Mouse (Mus musculus) embryonic facial prominence, embryonic 14.5 days (tissue): ENCODE measurements around the gene Ppil2. TPM values are rescaled to one million over a fixed set of nuclear protein-coding genes. Genes with fewer than 3 reads are reported as not detected.
A peak's percentile ranks its signal among the peaks of the same experiment; 100 is the strongest.

Experiments
- microRNA counts: library from miRNA; unstranded; fragments of <30 nt; microRNA quantifications from one replicate; lab custom pipeline; 2017
- microRNA-seq: library from miRNA; unstranded; fragments of <30 nt; microRNA quantifications from one replicate; pipeline ENCODE4, GENCODE M21; 2016; ENCODE audit warnings: borderline number of aligned reads
- polyA plus RNA-seq: library from polyadenylated mRNA; unstranded; fragments of >200 nt; fragmentation: Nextera tagmentation; extraction: Ambion mirVana; gene quantifications from 2 replicates; pipeline ENCODE4 v1.2.1, GENCODE M21; 2014

Ppil2 gene
- polyA plus RNA-seq, 1 experiment from 2014 or later: 101 TPM

MicroRNAs within 50 kb of the gene (microRNA counts, 519-probe panel; counts per million panel counts)
- microRNA mmu-miR-130b (lab: Ali Mortazavi, UCI) (3,481 counts per million, percentile 82 among the panel's probes with 10 or more counts), microRNA mmu-miR-301b (lab: Ali Mortazavi, UCI) (2,248 counts per million, percentile 33 among the panel's probes with 10 or more counts)

Small RNAs within 50 kb of the gene (microRNA-seq; reads per million reads assigned to microRNA genes)
- 4,071 reads per million, percentile 88 among the genes with 10 or more reads in this experiment for gene Mir130b
- gene Mir301b: 64.5 reads per million, percentile 48 among the genes with 10 or more reads in this experiment

Other genes with a start within 250 kb of the Ppil2 start
- gene Igll1, start 247.3 kb downstream of the Ppil2 start, polyA plus RNA-seq: 0.45 and 0.83 TPM in 2 replicates
- gene Top3b, start 240.5 kb downstream of the Ppil2 start, polyA plus RNA-seq: 63.7 and 70.7 TPM in 2 replicates
- gene Vpreb1, start 240.4 kb downstream of the Ppil2 start, polyA plus RNA-seq: 1.6 and 3.6 TPM in 2 replicates
- gene Ppm1f, start 214.8 kb downstream of the Ppil2 start, polyA plus RNA-seq: 21.6 and 23.9 TPM in 2 replicates
- gene Mapk1, start 127.9 kb downstream of the Ppil2 start, polyA plus RNA-seq: 180 and 182 TPM in 2 replicates
- 29.6 and 36.5 TPM in 2 replicates for gene Ypel1, start 41.6 kb downstream of the Ppil2 start, polyA plus RNA-seq
- gene 2610318N02Rik, start 13.9 kb upstream of the Ppil2 start, polyA plus RNA-seq: 16.9 and 24.4 TPM in 2 replicates
- gene Sdf2l1, start 21.1 kb upstream of the Ppil2 start, polyA plus RNA-seq: 40.9 and 47.8 TPM in 2 replicates
- 13.3 and 15.1 TPM in 2 replicates for gene Ydjc, start 33.4 kb upstream of the Ppil2 start, polyA plus RNA-seq
- 0.60 and 0.94 TPM in 2 replicates for gene Ccdc116, start 36.0 kb upstream of the Ppil2 start, polyA plus RNA-seq
- 301 and 303 TPM in 2 replicates for gene Ube2l3, start 91.4 kb upstream of the Ppil2 start, polyA plus RNA-seq
- gene Rimbp3, start 97.3 kb upstream of the Ppil2 start, polyA plus RNA-seq: 0.17 and 0.34 TPM in 2 replicates
- 3.0 and 3.5 TPM in 2 replicates for gene Hic2, start 122.3 kb upstream of the Ppil2 start, polyA plus RNA-seq
- gene Tmem191c, start 164.8 kb upstream of the Ppil2 start, polyA plus RNA-seq: 6.2 and 10.0 TPM in 2 replicates
- gene Serpind1, start 220.1 kb upstream of the Ppil2 start, polyA plus RNA-seq: 1.4 and 2.2 TPM in 2 replicates